Mouse (Mus musculus) cerebellum, postnatal 36 days (tissue): Measurements from ENCODE around the gene Kctd8.

Source experiments
- DNase-seq, 2 experiments: peaks; one replicate each; pipeline ENCODE4 v3.0.0; 2021 to 2022; ENCODE audit warnings: mixed read lengths in 2 of 2

Gene Kctd8

GRCm38 (mm10) chr5:69156489-69156888 lies 185.0 kb downstream of the Kctd8 start:
- DNase-seq = no peak

GRCm38 (mm10) chr5:69145827-69146226 lies 195.7 kb downstream of the Kctd8 start:
- DNase-seq = peak in 1 of 2 experiments; percentile 20

- DNase-seq = no peak
Observed at GRCm38 (mm10) chr5:69141082-69141481, 200.4 kb downstream of the Kctd8 start.

GRCm38 (mm10) chr5:69108718-69109117 lies 232.8 kb downstream of the Kctd8 start:
- DNase-seq = no peak

GRCm38 (mm10) chr5:69088912-69089311 lies 252.6 kb downstream of the Kctd8 start:
- no peak for DNase-seq
